Mouse (Mus musculus) T-cell, adult 66 days (primary cell): ENCODE data around the gene Sptbn4. TPM values are rescaled to one million over a fixed set of nuclear protein-coding genes. Genes with fewer than 3 reads are reported as not detected.

Source experiments
- total RNA-seq, 2 experiments: library from RNA; stranded (reverse); gene quantifications; 3 replicates in 1 of 2; 4 replicates in 1 of 2; pipeline ENCODE4 v1.2.4; 2023

The Sptbn4 gene
- total RNA-seq = not detected

GRCm38 (mm10) chr7:27447419-27448286, at the start of gene Sptbn4, which contains the start of gene Blvrb:
TSS of gene Sptbn4 (minus strand) at chr7:27447686.
TSS of gene Blvrb (plus strand) at chr7:27447978.

GRCm38 (mm10) chr7:27486770-27487697, 39.5 kb upstream of the Sptbn4 start, which contains the start of gene Sertad1:
TSS of gene Sertad1 (plus strand) at chr7:27486910.

GRCm38 (mm10) chr7:27473156-27473834, 25.8 kb upstream of the Sptbn4 start, which contains the start of gene Sertad3:
TSS of gene Sertad3 (plus strand) at chr7:27473768.

GRCm38 (mm10) chr7:27356861-27357594, 90.5 kb downstream of the Sptbn4 start, which contains the start of gene Gm20479:
TSS of gene Gm20479 (minus strand) at chr7:27357419.

GRCm38 (mm10) chr7:27355745-27356240, 91.7 kb downstream of the Sptbn4 start, which contains the start of gene Shkbp1:
TSS of gene Shkbp1 (minus strand) at chr7:27356019.

GRCm38 (mm10) chr7:27337175-27337853, 110.2 kb downstream of the Sptbn4 start, which contains the start of gene Ltbp4:
TSS of gene Ltbp4 (minus strand) at chr7:27337692.

Other genes starting within 250 kb of the Sptbn4 start
- 10 to 100 TPM; 14.9 TPM for gene Itpkc, start 219.0 kb downstream of the Sptbn4 start, total RNA-seq
- gene Coq8b, start 214.7 kb downstream of the Sptbn4 start, total RNA-seq = 10 to 100 TPM; 14.7 to 22.1 TPM
- gene Numbl, start 189.3 kb downstream of the Sptbn4 start, total RNA-seq = 1 to 10 TPM; 2.2 to 3.0 TPM
- under 1 TPM; 0.56 to 0.90 TPM for gene Ltbp4, start 110.0 kb downstream of the Sptbn4 start, total RNA-seq
- gene Shkbp1, start 91.7 kb downstream of the Sptbn4 start, total RNA-seq = 10 to 100 TPM; 80.3 to 82.3 TPM
- gene Gm20479, start 90.3 kb downstream of the Sptbn4 start, total RNA-seq = 1 to 10 TPM; 1.4 to 6.8 TPM
- 10 to 100 TPM; 11.0 to 13.4 TPM for gene Blvrb, start 292 bp upstream of the Sptbn4 start, total RNA-seq
- gene Sertad3, start 26.1 kb upstream of the Sptbn4 start, total RNA-seq = 10 to 100 TPM; 13.1 to 15.4 TPM
- 10 to 100 TPM; 32.9 to 42.1 TPM for gene Sertad1, start 39.2 kb upstream of the Sptbn4 start, total RNA-seq
- gene Prx, start 51.6 kb upstream of the Sptbn4 start, total RNA-seq = 1 to 10 TPM; 1.5 to 1.6 TPM
- under 1 TPM; 0.21 to 0.55 TPM for gene Hipk4, start 75.6 kb upstream of the Sptbn4 start, total RNA-seq
- 100 to 1,000 TPM; 117 to 120 TPM for gene Pld3, start 105.5 kb upstream of the Sptbn4 start, total RNA-seq
- 10 to 100 TPM; 23.2 to 28.0 TPM for gene 2310022A10Rik, start 105.5 kb upstream of the Sptbn4 start, total RNA-seq
- 100 to 1,000 TPM; 142 to 145 TPM for gene Akt2, start 143.9 kb upstream of the Sptbn4 start, total RNA-seq
- under 1 TPM in 1 of 2 experiments, not detected in 1; 0.35 TPM for gene Ttc9b, start 206.2 kb upstream of the Sptbn4 start, total RNA-seq
- gene Map3k10, start 226.9 kb upstream of the Sptbn4 start, total RNA-seq = 10 to 100 TPM; 14.4 to 21.8 TPM
- 1 to 10 TPM; 1.3 to 1.9 TPM for gene Zfp607b, start 241.7 kb upstream of the Sptbn4 start, total RNA-seq